Mouse (Mus musculus) midbrain, embryonic 13.5 days (tissue): ENCODE data around the gene Panx1. TPM values are rescaled to one million over a fixed set of nuclear protein-coding genes. Genes with fewer than 3 reads are reported as not detected.

Experiments
- ATAC-seq: fragments of 200-750 bp; cut with Nextera tagmentation; 2 replicates; pipeline ENCODE4 v1.8.0; 2017; ENCODE audit warnings: mild to moderate bottlenecking, moderate TSS enrichment, moderate library complexity
- H3K27ac ChIP-seq: fragments of 300-500 bp; sonication (generic); 2 replicates; pipeline ENCODE4 v1.5.1; 2015; ENCODE audit warnings: inconsistent platforms, mild to moderate bottlenecking, moderate library complexity
- H3K27me3 ChIP-seq: fragments of 300-500 bp; sonication (generic); 2 replicates; pipeline ENCODE4 v1.6.1; 2015; ENCODE audit warnings: mild to moderate bottlenecking, inconsistent platforms
- H3K36me3 ChIP-seq: fragments of 300-500 bp; sonication (generic); 2 replicates; pipeline ENCODE4 v1.6.1; 2015; ENCODE audit warnings: mild to moderate bottlenecking, inconsistent platforms
- H3K4me1 ChIP-seq: fragments of 300-500 bp; sonication (generic); replicated peaks from 2 replicates; pipeline ENCODE4 v1.6.1; 2015; ENCODE audit warnings: inconsistent platforms
- H3K4me2 ChIP-seq: fragments of 300-500 bp; sonication (generic); replicated peaks from 2 replicates; pipeline ENCODE4 v1.6.1; 2015; ENCODE audit warnings: moderate library complexity, mild to moderate bottlenecking, inconsistent platforms
- H3K4me3 ChIP-seq: fragments of 300-500 bp; sonication (generic); replicated peaks from 2 replicates; pipeline ENCODE4 v1.5.1; 2015; ENCODE audit warnings: mild to moderate bottlenecking, inconsistent platforms
- H3K9ac ChIP-seq: fragments of 300-500 bp; sonication (generic); replicated peaks from 2 replicates; pipeline ENCODE4 v1.6.1; 2015; ENCODE audit warnings: mild to moderate bottlenecking, inconsistent platforms
- H3K9me3 ChIP-seq: fragments of 300-500 bp; sonication (generic); 2 replicates; pipeline ENCODE4 v1.6.1; 2016; ENCODE audit warnings: mild to moderate bottlenecking, inconsistent platforms
- WGBS: fragments of 180-500 bp; shearing (Covaris S2); methylation state at CpG from one replicate; pipeline ENCODE4 v1.1.7; 2015; 5-methylcytosine and 5-hydroxymethylcytosine counted together
- polyA plus RNA-seq: library from polyadenylated mRNA; unstranded; fragments of >200 nt; fragmentation: Nextera tagmentation; extraction: Ambion mirVana; gene quantifications from 2 replicates; pipeline ENCODE4 v1.2.1, GENCODE M21; 2015

Panx1 gene
- polyA plus RNA-seq, 1 experiment from 2014 or later, result 155 TPM

- WGBS, result 32% methylated on average over 4 of the region's 4 CpGs
- Histone ChIP-seq H3K27me3 (no peaks in the 10 kb centered on the region), H3K4me1 (peaks cover 42% of the 10 kb centered on the region), H3K9me3 (no peaks in the 10 kb centered on the region), H3K27ac (peak overlapping the region; percentile 77), H3K36me3 (peaks cover 17% of the 10 kb centered on the region), H3K4me3 (no peak overlapping the region), H3K9ac (peak overlapping the region; percentile 49; the same call in 1 of the 2 replicates), H3K4me2 (peak overlapping the region; percentile 23)
- ATAC-seq, result peak; percentile 85
Measured at GRCm38 (mm10) chr9:15036807-15037206, 8.5 kb downstream of the Panx1 start.

- Histone ChIP-seq H3K27ac (no peak overlapping the region), H3K9ac (no peak overlapping the region), H3K4me1 (peaks cover 38% of the 10 kb centered on the region), H3K4me3 (no peak overlapping the region), H3K4me2 (no peak overlapping the region), H3K27me3 (no peaks in the 10 kb centered on the region), H3K9me3 (no peaks in the 10 kb centered on the region), H3K36me3 (peaks cover 19% of the 10 kb centered on the region)
- 96% methylated on average over 2 of the region's 2 CpGs for WGBS
- peak; percentile 55 for ATAC-seq
Measured at GRCm38 (mm10) chr9:15036405-15036804, 8.9 kb downstream of the Panx1 start.

DNA sequence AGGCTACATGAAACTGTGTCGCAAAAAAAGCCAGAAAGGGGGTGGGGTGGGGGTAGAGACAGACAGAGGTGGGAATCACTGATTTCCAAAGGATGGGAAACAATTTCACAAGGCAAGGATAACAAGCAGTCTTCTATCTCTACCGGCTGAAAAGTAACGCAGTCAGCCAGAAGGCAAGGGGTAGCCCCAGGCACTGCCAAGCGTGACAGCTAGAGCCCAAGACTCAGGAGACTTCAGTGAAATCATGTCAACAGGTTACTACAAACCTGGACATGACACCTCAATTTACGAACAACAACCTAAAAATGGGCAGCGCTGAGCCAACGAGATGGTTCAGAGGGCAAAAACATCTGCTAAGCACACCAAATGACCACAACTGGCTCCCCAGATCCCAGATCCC is 9.3 kb downstream of the Panx1 start:
- Histone ChIP-seq H3K4me1 (peaks cover 34% of the 10 kb centered on the region), H3K4me2 (no peak overlapping the region), H3K36me3 (peaks cover 17% of the 10 kb centered on the region), H3K9me3 (no peaks in the 10 kb centered on the region), H3K4me3 (no peak overlapping the region), H3K9ac (no peak overlapping the region), H3K27me3 (no peaks in the 10 kb centered on the region), H3K27ac (no peak overlapping the region)
- ATAC-seq, result no peak
- WGBS, result 92% methylated on average over 7 of the region's 7 CpGs

GRCm38 (mm10) chr9:15034546-15035273 is 10.6 kb downstream of the Panx1 start:
- H3K9ac ChIP-seq, result no peak overlapping the region
- 85% methylated on average over 7 of the region's 7 CpGs for WGBS
- H3K4me3 ChIP-seq, result no peak overlapping the region
- H3K36me3 ChIP-seq, result peaks cover 13% of the 10 kb centered on the region
- no peaks in the 10 kb centered on the region for H3K27me3 ChIP-seq
- peak overlapping the region; percentile 16; the same call in 1 of the 2 replicates for H3K27ac ChIP-seq
- no peak overlapping the region for H3K4me2 ChIP-seq
- H3K4me1 ChIP-seq, result peaks cover 30% of the 10 kb centered on the region
- no peak for ATAC-seq
- no peaks in the 10 kb centered on the region for H3K9me3 ChIP-seq

DNA sequence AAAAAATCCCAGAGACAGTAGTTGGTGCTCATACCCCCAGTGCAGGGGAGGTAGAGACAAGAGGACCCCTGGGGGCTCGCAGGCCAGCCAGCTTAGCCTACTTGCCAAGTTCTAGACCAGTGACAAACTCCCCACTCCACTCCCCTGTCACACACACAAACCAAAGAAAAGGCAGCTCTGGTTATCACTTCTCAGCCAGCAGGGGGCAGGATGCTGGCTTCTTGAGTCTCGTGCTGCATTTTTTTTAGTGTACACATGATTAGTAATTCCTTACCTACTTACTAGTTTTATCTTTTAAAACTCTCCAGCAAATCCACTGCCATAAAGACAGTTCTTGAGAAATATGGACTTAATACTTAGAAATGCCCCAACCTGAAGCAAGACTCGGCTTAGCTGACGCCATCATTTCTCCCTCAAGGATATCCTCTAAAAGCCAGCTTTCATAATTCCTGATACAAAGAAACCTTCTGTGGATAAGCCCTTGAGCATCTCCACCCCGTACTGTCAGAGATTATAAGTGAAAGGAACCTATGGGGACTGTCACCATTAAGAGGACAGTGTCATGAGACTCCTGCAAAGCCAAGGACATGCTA is 11.6 kb downstream of the Panx1 start:
- Histone ChIP-seq H3K27me3 (no peaks in the 10 kb centered on the region), H3K4me1 (peaks cover 30% of the 10 kb centered on the region), H3K9ac (no peak overlapping the region), H3K4me2 (no peak overlapping the region), H3K9me3 (no peaks in the 10 kb centered on the region), H3K4me3 (no peak overlapping the region), H3K36me3 (peaks cover 11% of the 10 kb centered on the region), H3K27ac (no peak overlapping the region)
- ATAC-seq, result no peak
- 65% methylated on average over 5 of the region's 5 CpGs for WGBS

DNA sequence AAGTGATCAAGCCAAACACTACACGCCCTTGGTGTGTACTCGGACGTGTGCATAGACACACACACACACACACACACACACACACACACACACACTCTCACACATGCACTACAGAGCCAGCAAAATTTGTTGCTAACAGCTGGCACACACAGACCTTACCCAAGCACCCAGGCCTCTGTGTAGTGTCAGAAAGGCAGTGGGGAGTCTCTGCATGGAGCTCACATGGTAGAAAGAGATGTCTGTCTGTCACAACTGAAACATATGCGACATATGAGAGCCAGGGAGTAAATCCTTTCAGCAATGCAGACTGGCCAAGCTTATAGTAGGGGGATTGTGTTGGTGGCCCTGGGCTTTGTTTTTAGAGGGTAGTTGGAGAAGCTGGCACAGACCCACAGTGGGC is 12.5 kb downstream of the Panx1 start:
- peaks cover 8% of the 10 kb centered on the region for H3K36me3 ChIP-seq
- H3K4me2 ChIP-seq, result no peak overlapping the region
- no peaks in the 10 kb centered on the region for H3K27me3 ChIP-seq
- no peak overlapping the region for H3K4me3 ChIP-seq
- WGBS, result 95% methylated on average over 4 of the region's 4 CpGs
- H3K27ac ChIP-seq, result no peak overlapping the region
- H3K4me1 ChIP-seq, result peaks cover 27% of the 10 kb centered on the region
- H3K9ac ChIP-seq, result no peak overlapping the region
- no peak for ATAC-seq
- H3K9me3 ChIP-seq, result no peaks in the 10 kb centered on the region

- H3K4me2 ChIP-seq, result no peak overlapping the region
- no peaks in the 10 kb centered on the region for H3K27me3 ChIP-seq
- no peak for ATAC-seq
- no peak overlapping the region for H3K27ac ChIP-seq
- peaks cover 22% of the 10 kb centered on the region for H3K36me3 ChIP-seq
- 0 out of 2 replicates have a peak, but pooled peaks cover 9% of the 10 kb centered on the region for H3K4me1 ChIP-seq
- no peaks in the 10 kb centered on the region for H3K9me3 ChIP-seq
- 88% methylated on average over 8 of the region's 8 CpGs for WGBS
- H3K4me3 ChIP-seq, result no peak overlapping the region
- no peak overlapping the region for H3K9ac ChIP-seq
Measured at GRCm38 (mm10) chr9:15030771-15031170, 14.5 kb downstream of the Panx1 start.

- no peak overlapping the region for H3K9ac ChIP-seq
- H3K27me3 ChIP-seq, result no peaks in the 10 kb centered on the region
- H3K27ac ChIP-seq, result no peak overlapping the region
- WGBS, result 43% methylated on average over 4 of the region's 5 CpGs
- H3K36me3 ChIP-seq, result peaks cover 22% of the 10 kb centered on the region
- H3K9me3 ChIP-seq, result no peaks in the 10 kb centered on the region
- no peak overlapping the region for H3K4me3 ChIP-seq
- H3K4me2 ChIP-seq, result no peak overlapping the region
- 0 out of 2 replicates have a peak, but pooled peaks cover 4% of the 10 kb centered on the region for H3K4me1 ChIP-seq
- peak; percentile 46 for ATAC-seq
Measured at GRCm38 (mm10) chr9:15029025-15029727, 16.1 kb downstream of the Panx1 start.

- H3K4me3 ChIP-seq, result no peak overlapping the region
- H3K36me3 ChIP-seq, result peaks cover 22% of the 10 kb centered on the region
- ATAC-seq, result no peak
- H3K27ac ChIP-seq, result no peak overlapping the region
- no peaks in the 10 kb centered on the region for H3K4me1 ChIP-seq
- WGBS, result 69% methylated on average over 3 of the region's 3 CpGs
- no peaks in the 10 kb centered on the region for H3K9me3 ChIP-seq
- no peak overlapping the region for H3K4me2 ChIP-seq
- no peaks in the 10 kb centered on the region for H3K27me3 ChIP-seq
- H3K9ac ChIP-seq, result no peak overlapping the region
Measured at GRCm38 (mm10) chr9:15027725-15028124, 17.6 kb downstream of the Panx1 start.

- WGBS, result 100% methylated on average over 1 of the region's 1 CpGs
- Histone ChIP-seq H3K4me3 (no peak overlapping the region), H3K4me2 (no peak overlapping the region), H3K27me3 (no peaks in the 10 kb centered on the region), H3K4me1 (no peaks in the 10 kb centered on the region), H3K36me3 (peaks cover 49% of the 10 kb centered on the region), H3K9me3 (no peaks in the 10 kb centered on the region), H3K9ac (no peak overlapping the region), H3K27ac (no peak overlapping the region)
- ATAC-seq, result no peak
Measured at GRCm38 (mm10) chr9:15023049-15023448, 22.2 kb downstream of the Panx1 start.

DNA sequence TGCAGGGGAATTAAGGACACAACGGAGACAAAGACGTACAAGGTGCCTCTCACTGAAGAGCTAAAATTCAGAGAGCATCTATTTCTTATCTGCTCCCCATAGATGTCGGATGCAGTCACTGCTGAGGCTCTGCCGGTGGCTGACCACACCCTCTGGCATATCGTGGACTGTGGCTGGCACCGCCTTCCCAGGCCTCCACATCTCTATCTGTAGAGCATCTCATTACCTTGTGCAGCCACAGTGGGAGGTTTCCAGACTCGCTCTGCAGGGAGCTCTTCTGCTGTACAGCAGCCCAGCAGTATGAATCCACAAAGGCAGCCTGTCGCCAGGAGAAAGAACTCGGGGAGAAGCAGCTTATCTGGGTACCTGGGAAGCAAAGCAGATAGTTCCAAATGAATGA is 24.1 kb downstream of the Panx1 start:
- Histone ChIP-seq H3K4me2 (no peak overlapping the region), H3K27me3 (no peaks in the 10 kb centered on the region), H3K36me3 (peaks cover 50% of the 10 kb centered on the region), H3K4me1 (no peaks in the 10 kb centered on the region), H3K4me3 (no peak overlapping the region), H3K27ac (no peak overlapping the region), H3K9me3 (no peaks in the 10 kb centered on the region), H3K9ac (no peak overlapping the region)
- WGBS, result 75% methylated on average over 9 of the region's 9 CpGs
- ATAC-seq, result no peak

DNA sequence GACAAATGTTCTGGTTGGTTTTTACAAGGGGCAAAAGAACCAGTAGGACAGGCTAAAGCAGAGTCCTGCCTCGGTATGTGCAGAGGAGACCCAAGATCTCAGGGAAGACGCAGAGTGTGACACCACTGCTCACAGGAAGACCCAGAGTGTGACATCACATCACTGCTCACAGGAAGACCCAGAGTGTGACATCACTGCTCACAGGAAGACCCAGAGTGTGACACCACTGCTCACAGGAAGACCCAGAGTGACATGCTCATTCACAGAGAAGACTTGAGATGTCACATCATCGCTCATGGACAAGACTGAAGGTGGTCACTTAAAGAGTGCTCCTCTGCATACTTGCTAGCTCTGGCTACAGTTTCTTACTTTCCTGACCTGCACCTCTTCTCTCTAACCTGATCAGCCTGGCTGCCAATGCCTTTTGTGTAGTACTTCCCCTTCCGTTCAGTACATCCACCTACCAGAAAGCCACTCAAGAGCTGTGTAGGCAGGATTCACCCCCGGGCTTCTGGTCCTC is 24.7 kb downstream of the Panx1 start:
- ATAC-seq, result no peak
- Histone ChIP-seq H3K36me3 (peaks cover 47% of the 10 kb centered on the region), H3K4me1 (no peaks in the 10 kb centered on the region), H3K27me3 (no peaks in the 10 kb centered on the region), H3K4me2 (no peak overlapping the region), H3K9ac (no peak overlapping the region), H3K9me3 (no peaks in the 10 kb centered on the region), H3K27ac (no peak overlapping the region), H3K4me3 (no peak overlapping the region)
- WGBS, result 93% methylated on average over 5 of the region's 5 CpGs
